Mouse (Mus musculus) kidney, postnatal 4 days (tissue): ENCODE measurements at regions not wholly inside any gene's neighbourhood (a gene's known extent, or its start where the extent isn't known, plus 50 kb on each side); places are given as distances from the start of the nearest gene placed in this dataset.

Experiments
- DNase-seq, 2 experiments: peaks; one replicate each; pipeline ENCODE4 v3.0.0; 2021; ENCODE audit warnings: mixed read lengths in 2 of 2

DNA sequence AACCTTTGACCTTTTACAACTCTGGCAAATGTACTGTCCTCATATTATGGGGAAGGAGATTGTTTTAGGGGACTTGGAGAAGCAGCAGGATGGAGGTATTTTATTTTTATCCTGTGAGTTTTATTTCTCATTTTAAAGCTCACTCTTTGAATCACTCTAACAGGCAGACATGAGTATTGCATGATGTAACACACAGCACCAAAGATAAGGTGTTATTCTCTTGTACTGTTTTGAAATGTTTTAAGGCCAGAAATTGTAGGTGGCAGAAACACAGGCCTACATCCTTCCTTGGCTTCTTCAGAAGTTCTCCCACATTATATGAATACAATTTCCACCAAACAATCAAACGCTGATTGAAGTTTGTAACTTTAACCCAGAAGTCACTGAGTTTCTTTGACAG, 377.9 kb upstream of the Nr2f1 start:
- no peak for DNase-seq

DNA sequence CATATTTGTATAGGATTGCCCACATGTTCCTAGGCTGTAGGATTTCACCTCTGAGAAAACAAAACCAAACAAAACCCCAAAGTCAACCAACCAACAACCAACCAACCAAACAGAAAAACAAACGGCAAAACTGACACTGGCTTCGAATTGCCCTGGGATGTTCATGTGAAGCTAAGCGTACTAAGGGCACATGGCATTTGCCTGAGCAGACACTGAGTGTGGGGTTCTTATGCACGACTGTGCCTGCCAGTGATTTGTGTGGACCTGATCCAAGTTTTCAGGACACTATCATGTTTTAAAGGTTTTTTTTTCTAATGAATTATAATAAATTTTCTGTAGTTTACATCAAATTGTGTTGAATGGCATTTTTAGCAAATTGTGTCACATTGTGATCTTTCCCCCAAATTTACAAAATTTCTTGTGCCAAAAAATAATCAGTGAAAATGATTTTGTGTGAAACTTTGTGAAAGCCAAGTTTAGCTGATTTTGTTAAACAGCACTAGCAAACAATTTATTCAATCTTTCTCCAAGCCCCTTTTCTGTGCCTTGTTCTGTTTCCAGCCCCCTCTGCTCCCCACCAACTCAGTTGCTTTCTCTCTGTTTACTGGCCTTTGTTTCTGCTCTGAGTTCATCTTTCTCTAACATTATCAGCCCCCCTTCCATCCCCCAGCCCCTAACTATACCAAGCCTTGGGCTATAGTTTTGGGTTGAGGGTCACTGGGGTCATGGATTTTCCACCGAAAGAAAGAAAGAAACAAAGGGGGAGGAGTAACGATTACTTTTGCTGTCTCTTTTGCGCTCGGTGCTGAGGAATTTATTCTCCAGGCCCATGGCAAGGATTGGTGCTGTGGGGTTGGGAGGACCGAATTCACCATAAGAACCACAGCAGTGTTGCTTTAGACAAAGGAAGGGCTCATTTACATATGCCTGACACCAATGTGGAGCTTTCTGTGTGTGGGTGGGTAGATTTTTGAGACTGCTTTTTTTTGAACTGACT, 377.0 kb upstream of the Nr2f1 start:
- DNase-seq = no peak

DNA sequence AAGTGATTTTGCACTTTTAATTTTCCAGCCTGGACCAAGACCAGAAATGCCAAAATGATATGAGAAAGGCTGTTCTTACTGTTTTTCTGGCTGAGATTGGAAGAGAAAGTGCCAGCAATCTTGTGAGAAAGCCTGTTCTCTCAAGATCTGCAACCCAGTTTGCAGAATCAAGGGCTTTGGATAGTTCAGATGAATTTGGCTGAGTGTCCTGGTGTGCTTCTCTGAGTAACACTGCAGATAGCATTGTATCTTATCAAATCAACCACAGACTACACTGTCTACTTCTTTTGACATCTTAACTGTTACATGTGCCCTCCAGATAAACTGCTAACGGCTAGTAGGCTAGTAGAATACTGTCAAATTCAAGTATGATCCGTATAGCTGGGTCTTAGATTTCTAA, 371.5 kb upstream of the Nr2f1 start:
- no peak for DNase-seq

DNA sequence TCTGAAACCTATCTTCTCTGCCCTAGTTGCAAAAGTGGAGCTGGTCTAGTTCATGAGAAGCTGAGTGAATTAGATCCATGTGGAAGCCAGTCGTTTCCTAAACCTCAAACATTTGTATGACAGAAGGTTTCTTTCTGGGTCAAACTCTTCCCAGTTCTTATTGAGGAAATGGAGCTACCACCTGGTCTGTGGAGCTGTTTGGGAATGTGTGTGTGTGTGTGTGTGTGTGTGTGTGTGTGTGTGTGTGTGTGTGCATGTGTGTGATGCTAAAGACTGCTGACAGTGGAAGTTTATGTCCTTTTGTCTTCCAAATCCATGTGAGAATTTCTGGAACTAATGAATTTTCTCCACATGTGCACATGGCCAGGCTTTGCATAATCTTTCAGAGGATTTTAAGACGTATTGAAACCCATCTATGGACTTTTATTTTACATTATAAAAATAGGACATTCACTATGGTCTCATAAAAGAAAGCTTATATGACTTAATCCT, 324.9 kb upstream of the Nr2f1 start:
- DNase-seq = no peak

DNA sequence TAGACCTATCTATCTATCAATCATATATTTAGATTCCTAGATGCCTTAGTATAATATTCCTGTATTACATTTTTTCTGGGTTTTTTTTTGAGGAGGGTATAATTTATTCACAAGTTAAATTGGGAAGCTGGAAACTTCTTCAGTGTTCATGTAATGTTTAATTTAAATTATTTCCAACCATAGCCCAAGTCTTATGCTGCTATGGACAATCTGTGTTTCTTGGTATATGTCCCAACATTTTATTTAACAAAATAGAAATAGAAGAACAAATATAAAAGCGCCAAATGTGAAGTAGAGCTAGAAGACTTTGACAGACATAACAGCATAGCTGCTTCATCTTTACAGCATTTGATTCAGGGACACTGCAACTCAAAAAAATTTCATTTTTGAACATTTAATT, 321.2 kb upstream of the Nr2f1 start:
- DNase-seq = no peak

DNA sequence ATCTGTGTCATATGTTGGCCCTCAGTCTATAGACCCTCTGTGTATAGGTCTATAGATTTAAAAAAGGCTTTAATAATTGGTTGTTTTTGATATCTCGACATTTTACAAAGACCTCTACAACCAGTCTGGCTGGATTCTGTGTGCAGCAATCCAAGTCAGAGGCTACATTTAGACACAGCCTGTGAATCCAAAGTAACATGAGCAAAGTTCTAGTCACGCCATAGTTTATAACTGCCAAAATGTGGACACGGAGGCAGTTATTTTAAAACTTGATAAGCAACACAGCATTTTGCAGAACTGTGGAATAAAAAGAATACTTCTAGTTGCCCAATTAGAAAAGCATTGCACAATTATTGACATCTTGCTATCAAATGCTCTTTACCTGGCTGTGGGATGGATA, 320.6 kb upstream of the Nr2f1 start:
- DNase-seq = no peak

DNA sequence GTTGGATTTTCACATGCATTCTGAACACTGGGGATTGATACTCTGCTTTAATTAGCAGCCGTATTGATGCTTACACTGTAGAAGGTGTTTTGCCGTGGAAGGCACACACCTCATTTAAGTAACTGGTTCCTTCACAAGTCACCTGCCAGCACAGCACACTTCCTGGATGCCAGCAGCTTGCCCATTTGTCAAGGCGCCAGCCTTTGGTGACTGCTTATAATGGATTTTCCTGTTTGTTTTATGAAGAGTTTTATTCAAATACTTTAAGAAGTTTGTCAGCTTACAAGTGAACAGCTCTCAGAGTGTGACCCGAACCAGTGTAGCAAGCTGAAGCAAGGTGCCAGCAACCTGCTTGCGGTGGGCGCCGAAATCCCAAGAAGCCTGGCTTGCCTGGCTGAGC, 301.0 kb upstream of the Nr2f1 start:
- peak; percentile 2 for DNase-seq

DNA sequence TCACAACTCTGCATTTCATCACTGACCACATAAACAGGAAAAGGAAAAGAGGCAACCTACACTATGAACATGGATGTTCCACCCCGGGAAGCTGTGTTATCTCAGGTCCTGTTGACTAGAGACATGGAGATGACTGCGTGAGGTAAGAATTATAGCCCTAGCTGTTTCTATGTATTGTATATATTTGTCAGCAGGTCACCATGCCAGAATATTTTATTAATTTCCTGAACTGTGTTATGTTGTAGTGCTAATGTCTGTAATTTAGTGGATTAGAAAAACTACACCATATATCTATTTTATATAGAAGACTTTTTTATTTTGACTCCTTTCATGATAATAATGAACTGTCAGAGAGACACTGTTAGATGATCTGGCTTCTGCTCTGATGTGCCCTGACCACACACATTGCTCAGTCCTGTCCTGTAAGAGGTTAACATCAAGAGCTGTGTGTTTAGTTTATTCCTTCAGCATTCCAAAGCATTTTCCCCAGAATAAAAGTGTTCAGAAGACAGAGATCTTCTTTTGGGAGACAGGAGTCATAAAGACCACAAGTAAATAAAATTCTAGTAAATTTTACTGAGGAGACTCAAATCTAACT, 284.3 kb upstream of the Nr2f1 start:
- DNase-seq = no peak

DNA sequence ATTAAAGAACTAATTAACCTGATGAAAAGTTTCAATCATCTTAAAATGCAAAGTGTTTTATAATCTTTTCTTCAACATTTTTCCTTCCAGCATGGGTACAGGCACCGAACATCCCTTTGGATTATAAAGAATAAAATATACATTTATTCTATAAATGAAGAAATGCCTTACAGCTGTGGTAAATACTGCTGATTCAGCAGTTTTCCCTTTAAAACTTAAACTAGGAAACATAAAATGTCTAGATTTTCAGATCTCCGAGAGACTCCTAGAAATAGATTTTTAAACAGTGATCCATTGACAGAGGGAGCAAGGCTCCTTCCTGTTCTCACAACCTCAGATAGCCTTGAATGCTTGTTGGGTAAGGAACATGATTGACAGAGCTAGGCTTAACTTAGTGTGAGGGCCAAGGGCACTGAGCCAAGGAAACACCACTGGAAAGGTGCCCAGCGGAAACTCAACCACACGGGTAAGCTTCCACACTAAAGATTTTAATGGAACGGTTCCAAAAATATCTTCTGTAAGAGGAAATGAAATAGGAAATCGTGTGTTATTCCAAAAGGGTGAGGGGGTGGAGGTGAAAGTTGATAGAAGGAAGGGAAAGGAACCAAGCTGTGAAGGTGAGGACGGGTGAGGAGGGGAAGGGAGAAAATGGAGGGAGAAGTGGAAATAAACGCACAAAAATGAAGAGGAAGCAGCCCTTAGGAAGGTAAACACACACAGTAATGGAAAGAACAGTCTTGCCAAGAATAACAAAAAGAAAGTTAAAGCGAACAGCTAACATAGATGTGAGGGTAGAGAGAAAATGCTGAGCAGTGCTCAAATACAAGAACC, 283.6 kb upstream of the Nr2f1 start:
- peak; percentile 84 to 88 for DNase-seq

DNA sequence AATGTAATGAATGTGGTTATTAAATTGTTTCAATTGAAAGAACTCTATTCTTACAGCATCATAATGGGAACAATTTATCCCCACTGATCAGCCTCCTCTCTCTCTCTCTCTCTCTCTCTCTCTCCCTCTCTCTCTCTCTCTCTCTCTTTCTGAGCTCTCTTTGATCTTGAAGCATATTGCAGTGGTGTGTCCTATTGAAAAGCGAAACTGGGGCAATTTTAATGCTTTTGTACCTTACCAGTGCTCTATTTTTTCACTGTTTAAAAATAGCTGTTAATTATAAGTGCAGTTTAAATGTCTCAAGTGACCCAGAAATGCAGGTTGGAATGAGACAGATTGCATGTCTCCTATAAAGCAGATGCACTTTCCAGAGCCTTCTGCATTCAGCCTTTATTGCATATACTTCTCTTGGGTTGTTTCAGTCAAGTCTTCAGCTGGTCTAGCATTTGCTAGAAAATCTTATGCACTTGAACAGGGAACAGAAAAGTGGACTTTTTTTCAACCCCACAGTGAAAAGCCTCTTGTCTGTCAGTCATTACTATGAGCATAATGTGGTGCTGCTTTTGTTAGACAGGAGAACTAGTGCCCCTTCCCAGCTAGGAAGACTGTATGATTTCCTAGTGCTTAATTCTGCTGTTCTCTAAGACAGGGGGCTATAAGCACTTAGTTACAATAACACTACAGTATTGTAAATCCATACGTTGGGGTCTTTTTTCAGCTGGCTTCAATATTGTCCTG, 251.9 kb upstream of the Nr2f1 start:
- DNase-seq = no peak

DNA sequence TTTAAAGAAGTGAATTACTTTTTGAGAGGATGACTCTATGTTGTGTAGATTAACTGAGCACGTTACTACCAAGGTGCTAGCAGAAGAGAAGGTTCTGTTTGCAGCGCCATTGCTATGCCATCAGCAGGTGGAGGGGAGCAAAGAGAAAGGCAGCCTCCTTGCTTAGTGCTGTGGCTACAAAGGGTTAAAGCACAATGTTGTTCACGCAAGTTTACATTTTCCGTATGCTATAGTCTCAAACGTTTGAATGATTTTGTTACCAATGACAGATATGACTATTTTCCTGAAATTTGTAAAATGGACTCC, 247.1 kb upstream of the Nr2f1 start:
- no peak for DNase-seq

DNA sequence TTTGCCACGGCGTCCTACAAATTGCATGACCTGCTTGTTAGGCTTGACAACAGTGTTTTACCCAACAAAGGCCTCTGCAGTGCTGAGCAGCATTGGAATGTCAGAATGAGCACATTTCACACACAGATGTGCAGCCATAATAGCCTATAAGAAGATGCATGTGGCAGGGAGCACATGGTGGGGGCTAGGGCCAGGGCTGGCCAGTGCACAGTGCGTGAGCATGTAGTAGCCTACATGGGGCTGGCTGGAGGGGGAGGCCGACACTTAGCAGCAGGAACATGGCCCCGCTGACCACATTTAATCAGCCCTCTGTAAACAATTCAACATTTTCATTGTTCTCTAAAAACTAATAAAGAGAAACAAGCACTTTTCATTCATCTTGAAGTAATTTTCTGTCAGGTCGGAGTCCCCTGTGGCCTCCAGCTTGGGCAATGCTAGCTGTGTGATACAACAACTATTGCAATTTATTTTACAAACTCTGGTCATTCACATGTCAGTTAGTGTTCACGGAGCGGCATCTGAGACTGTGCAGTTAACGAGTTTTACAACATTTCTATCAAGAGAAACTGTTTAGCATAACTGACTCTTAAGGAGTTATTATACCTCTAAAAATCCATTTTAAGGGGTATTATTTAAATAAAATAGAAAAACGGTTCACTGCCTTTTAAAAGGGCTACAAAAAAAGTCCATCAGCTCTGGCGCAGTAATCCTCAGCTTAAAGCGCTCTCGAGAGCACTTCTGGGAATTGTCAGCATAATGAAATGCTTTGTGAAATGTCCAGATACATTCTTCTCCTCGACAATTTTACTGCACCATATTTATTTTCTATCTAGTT, 246.6 kb upstream of the Nr2f1 start:
- DNase-seq = peak in 1 of 2 experiments; percentile 3

DNA sequence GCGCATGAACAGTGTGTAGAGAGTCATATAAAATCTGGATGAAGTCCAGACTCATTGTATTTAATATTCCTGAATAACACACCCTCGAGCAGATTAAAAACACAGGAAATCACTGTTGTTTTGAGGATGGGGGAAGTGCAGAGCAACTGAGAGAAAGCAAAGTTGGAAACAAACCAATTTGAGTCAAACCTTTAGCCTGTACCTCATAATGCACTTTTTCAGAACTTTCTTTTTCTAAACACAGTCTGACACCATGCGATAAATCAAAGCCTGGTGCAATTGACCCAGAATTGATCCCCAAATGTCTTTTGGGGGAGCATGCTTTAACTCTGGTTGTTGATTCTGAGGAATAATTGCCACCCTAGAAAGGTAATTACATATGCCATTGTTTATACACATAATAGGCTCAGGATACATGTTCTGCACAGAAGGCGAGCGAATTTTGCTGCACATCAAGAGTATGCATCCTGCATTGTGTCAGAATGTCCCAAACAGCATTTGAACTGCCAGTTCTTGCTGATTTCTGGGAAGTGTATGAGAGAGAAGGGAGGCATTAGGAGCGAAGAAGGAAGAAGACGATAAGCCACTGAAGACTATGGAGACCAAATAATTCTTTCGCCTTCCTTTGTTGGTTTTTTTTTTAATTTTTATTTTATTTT, 245.3 kb upstream of the Nr2f1 start:
- DNase-seq = no peak

DNA sequence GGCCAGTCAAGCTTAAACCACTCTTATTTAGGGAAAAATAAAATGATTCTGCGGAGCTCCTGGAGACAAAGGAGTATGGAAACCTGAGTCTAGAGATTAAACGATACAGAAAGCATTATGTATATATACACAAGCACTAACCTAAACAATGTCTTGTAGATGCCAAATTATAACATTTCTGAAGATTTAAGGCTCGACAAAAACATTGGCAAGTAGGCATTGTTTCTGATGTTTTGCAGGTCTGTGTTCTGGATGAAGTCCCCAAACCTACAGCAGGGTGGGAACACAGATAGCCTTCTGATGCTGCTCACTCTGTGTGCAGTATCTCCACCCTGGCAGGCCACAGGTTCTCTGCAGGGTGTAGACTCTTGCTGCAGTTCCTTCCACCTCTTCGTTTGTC, 228.9 kb upstream of the Nr2f1 start:
- DNase-seq = no peak

DNA sequence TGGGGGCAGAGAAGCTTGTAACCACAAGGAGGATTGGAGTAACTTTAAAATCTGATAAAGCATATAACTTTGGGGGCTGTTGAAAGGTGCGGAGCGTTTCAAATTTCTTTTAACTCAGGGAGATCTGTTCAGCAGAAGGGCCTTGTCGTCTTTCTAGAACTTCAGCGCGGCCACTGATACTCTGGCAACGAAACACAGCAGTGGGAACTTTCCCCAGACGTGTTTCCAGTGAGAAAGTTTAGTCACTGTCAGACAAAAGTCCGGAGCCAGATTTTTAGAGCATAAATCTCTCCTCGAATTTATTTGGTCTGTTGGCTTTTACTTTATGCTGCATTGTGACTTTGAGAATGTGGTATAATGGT, 228.5 kb upstream of the Nr2f1 start:
- DNase-seq = peak; percentile 23 to 37

DNA sequence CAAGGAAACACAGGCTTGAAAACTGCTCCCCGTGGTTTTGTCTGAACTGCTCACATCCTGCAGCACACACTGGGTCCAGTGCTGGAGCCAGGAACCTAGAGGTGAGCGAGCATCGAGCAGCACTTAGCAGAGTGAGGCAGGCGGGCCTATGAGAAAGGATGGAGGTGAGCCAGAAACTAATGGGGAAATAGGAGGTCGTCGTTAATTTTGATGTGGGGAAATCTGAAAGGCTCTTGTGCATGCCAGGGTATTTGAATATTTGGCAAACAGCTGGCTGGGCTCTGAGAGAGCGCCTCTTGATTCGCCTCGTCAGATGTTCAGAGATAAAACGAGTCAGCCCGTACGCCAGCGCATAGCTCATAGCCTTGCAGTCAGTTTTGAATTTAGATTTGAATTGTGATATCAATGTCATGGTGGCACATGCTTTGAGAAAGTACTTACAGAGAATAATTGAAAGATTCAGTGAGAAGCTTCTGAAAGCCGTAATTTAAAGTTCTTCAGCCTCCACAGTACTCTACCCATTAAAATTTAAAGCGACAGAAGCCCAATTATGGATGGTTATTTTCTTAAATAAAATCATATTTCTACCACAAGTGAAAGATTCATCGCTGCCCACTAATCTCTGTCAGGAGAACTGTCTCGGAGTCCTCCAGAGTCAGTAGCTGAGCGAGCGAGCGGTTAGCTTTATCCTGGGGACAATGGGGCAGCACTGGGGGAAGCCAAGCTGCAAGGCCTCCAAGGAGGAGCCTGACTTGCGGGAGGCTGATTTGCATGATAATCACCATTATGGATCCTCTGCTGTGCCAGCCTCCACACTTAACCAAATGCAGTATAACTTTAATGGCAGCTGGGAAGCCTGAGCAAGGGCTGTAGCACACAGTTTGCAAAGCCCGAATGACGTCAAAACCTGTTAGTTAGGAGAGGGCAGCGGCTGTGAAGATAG, 227.9 kb upstream of the Nr2f1 start:
- peak; percentile 29 to 50 for DNase-seq

DNA sequence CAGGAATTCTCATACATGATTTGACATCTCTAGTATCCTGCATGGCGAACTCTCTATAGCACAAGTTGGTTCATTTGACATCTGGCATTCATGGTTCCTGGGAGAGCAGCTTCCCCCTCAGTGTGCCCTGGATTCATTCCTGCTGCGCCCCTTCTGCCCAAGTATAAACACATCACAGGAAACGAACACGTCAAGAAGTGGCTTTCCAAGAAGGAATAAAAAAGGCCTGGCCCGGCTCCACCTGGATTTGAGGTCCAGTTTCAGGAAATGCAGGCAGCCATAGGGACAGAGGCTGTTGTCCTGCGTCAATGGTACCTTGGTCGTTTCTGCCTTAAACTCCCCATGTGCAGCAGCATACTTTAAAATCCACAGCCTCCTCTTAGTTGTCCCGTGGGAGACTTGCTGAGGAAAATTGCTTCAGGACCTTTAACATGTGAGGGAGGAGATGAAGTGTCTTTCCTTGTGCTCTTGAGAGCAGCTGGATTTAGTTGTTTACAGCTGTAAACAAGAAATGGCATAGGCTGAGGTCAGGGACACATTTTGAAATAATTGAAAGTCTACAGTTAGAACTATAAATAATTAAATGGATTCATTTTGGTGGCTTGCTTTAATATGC, 226.9 kb upstream of the Nr2f1 start:
- DNase-seq = peak; percentile 11 to 17

DNA sequence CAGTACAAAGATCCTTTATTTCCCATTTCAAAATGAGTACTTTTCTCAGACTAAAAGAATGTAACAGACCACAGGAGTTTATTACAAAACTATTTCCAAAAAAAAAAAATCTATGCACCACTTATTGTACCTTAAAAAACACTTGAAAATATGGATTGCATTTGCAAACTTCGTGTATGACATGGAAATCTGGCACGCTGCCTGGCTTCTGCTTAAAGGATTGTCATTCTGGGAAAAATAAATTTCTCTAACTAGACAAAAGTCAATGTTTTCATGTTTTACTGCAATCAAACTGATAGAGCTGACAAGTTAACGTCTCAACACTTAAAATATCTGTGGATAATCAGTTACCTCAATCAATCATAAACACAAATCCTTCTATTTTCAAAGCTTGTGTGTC, 205.5 kb upstream of the Nr2f1 start:
- peak; percentile 68 to 73 for DNase-seq

DNA sequence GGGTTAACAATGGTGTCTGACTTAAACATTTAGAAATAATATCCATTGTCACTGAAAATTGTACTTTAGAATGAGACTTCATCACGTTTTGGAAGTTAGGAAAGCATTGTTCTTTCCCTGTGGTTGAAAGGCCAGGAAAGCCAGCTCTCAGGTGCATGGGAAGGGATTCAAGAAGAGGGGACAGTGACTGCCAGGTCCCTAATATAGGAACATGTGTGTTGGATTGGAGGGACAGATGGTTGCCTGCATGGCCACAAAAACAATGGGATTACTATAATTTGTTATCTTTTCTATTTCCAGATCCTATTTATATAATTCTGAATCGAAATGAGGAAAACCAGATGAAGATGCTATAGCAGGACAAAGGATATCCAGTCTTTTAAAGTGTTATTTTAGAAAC, 184.2 kb upstream of the Nr2f1 start:
- no peak for DNase-seq

DNA sequence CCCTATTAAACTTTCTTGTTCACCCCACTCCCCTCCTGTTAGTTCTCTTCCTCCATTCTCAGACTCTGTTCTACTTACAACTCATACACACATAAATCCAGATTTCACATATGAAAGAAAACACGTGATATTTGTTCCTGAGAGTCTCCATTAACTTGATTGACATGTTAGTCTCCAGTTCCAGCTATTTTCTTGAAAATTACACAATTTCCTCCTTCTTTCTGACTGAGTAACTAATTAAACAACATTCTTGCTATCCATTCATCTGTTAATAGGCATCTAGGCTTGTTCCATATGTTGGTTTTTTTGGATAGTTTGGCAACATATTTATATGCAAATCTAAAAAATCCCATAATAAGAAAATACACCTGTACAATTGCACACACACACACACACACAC, 161.7 kb upstream of the Nr2f1 start:
- no peak for DNase-seq
